Mouse (Mus musculus) cerebellum, adult 2 months (tissue): Measurements from ENCODE around the gene Wfdc3.

ENCODE experiments used
- CTCF ChIP-seq: fragments of 200-500 bp; IDR thresholded peaks from 2 replicates; pipeline ENCODE4 v1.5.1; 2011; ENCODE audit warnings: low read depth, mild to moderate bottlenecking, control low read depth, low read length, moderate library complexity, borderline replicate concordance; ENCODE audit not compliant: insufficient read depth
- POLR2A ChIP-seq: fragments of 200-500 bp; IDR thresholded peaks from 2 replicates; pipeline ENCODE4 v1.6.1; 2011; ENCODE audit warnings: low read length, control low read depth, borderline replicate concordance; ENCODE audit not compliant: insufficient read depth

DNA sequence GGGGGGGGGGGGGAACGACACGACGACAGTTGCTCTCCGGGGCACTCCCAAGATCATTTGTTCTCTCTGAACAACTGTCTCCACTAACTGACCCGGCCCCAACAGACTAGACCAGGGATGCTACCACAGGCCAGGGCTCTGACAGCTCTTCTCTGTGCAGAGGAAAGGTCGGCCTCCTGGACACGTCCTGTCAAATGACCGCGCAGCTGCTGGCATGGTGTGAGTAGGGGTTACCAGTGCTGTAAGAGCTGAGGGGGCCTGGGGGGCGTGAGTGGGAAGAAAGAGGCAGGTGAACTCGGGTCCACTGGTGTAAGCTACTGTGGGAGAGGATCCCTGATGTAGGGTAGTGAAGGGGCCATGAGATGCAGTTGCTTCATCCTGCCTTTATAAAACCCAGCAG, 12.1 kb upstream of the Wfdc3 start:
- no peak for TF ChIP-seq CTCF
- TF ChIP-seq POLR2A = no peak
